Mouse (Mus musculus) liver, embryonic 14.5 days (tissue): ENCODE data around the gene Ubxn6.

ENCODE experiments used
- CTCF ChIP-seq: IDR thresholded peaks from 2 replicates; pipeline ENCODE4 v1.5.1; 2016; ENCODE audit warnings: antibody characterized with exemption, low read depth, control low read depth
- EP300 ChIP-seq: IDR thresholded peaks from 2 replicates; pipeline ENCODE4 v1.6.1; 2016; ENCODE audit warnings: antibody characterized with exemption, low read depth

- no peak for TF ChIP-seq CTCF
- no peak for TF ChIP-seq EP300
These were observed 17.5 kb upstream of the Ubxn6 start for GRCm38 (mm10) chr17:56092312-56092711.
